Mouse (Mus musculus) gastrocnemius, postnatal 4 days (tissue): ENCODE results near the gene Gm3629. TPM values are rescaled to one million over a fixed set of nuclear protein-coding genes. Genes with fewer than 3 reads are reported as not detected.
"Not testable (repeated sequence)": the region's sequence is repeated elsewhere in the genome, so short reads cannot be mapped to it uniquely, and the experiment has no call there.

Experiments
- DNase-seq, 2 experiments: peaks; one replicate each; pipeline ENCODE4 v3.0.0; 2021 to 2022; ENCODE audit warnings: low spot score in 2 of 2, mixed read lengths in 2 of 2
- long read RNA-seq, 2 experiments: library from polyadenylated mRNA; stranded (forward); transcript quantifications; one replicate each; pipeline ENCODE4 v2.0.0; 2021
- total RNA-seq, 2 experiments: library from RNA; stranded (reverse); gene quantifications; 2 replicates each; pipeline ENCODE4 v1.2.3; 2021

Gene Gm3629
- 1 to 10 TPM; 1.5 TPM for total RNA-seq
- long read RNA-seq, experiment 1 = 0 reads
- long read RNA-seq, experiment 2 = 0 reads

- DNase-seq = not testable (repeated sequence)
These were observed at the start of gene Gm3629 for GRCm38 (mm10) chr14:6590513-6590912. TSS of gene Gm3629 (minus strand) at chr14:6590613.

GRCm38 (mm10) chr14:6622318-6622717, 31.9 kb upstream of the Gm3629 start, which contains the start of gene Gm3460:
TSS of gene Gm3460 (minus strand) at chr14:6622418.
- DNase-seq = not testable (repeated sequence)

GRCm38 (mm10) chr14:6606436-6606835, 16.0 kb upstream of the Gm3629 start:
- DNase-seq = peak; percentile 6 to 16

GRCm38 (mm10) chr14:6605004-6605403, 14.6 kb upstream of the Gm3629 start:
- DNase-seq = peak; percentile 7 to 11

- peak; percentile 3 to 9 for DNase-seq
These were observed 14.1 kb upstream of the Gm3629 start for GRCm38 (mm10) chr14:6604551-6604950.

- DNase-seq = not testable (repeated sequence)
These were observed 53.2 kb downstream of the Gm3629 start, which contains the start of gene Gm8356 for GRCm38 (mm10) chr14:6537190-6537589. TSS of gene Gm8356 (minus strand) at chr14:6537290.

Other genes starting within 250 kb of the Gm3629 start
- gene Gm3618, start 246.9 kb downstream of the Gm3629 start, total RNA-seq = not detected
- not detected for gene Gm16440, start 200.3 kb downstream of the Gm3629 start, total RNA-seq
- under 1 TPM in 1 of 2 experiments, not detected in 1; 0.32 TPM for gene Gm3591, start 178.1 kb downstream of the Gm3629 start, total RNA-seq
- gene Gm3594, start 146.0 kb downstream of the Gm3629 start, total RNA-seq = not detected
- gene Gm8356, start 53.3 kb downstream of the Gm3629 start, total RNA-seq = not detected
- gene Gm3460, start 31.8 kb upstream of the Gm3629 start, total RNA-seq = not detected
- not detected for gene Gm10251, start 93.6 kb upstream of the Gm3629 start, total RNA-seq
- not detected for gene Gm8050, start 129.6 kb upstream of the Gm3629 start, total RNA-seq
- gene Gm3636, start 151.7 kb upstream of the Gm3629 start, total RNA-seq = 1 to 10 TPM; 3.9 to 4.9 TPM
- gene Gm8362, start 183.8 kb upstream of the Gm3629 start, total RNA-seq = under 1 TPM in 1 of 2 experiments, not detected in 1; 0.26 TPM
- gene Gm3642, start 249.7 kb upstream of the Gm3629 start, total RNA-seq = not detected